Mouse (Mus musculus) heart, postnatal 10 days (tissue): ENCODE data around the gene Scn7a. TPM values are rescaled to one million over a fixed set of nuclear protein-coding genes. Genes with fewer than 3 reads are reported as not detected.

ENCODE experiments used
- DNase-seq, 2 experiments: peaks; one replicate each; pipeline ENCODE4 v3.0.0; 2021
- intact Hi-C: fragments of 180-260 bp; cut with DNase I; formaldehyde crosslinking; loops from one replicate; pipeline ENCODE4 v1.15.1; 2025
- total RNA-seq, 2 experiments: library from RNA; stranded (reverse); gene quantifications; 2 replicates each; pipeline ENCODE4 v1.2.3; 2021

The Scn7a gene
- 1 to 10 TPM; 7.1 to 9.2 TPM for total RNA-seq

DNA sequence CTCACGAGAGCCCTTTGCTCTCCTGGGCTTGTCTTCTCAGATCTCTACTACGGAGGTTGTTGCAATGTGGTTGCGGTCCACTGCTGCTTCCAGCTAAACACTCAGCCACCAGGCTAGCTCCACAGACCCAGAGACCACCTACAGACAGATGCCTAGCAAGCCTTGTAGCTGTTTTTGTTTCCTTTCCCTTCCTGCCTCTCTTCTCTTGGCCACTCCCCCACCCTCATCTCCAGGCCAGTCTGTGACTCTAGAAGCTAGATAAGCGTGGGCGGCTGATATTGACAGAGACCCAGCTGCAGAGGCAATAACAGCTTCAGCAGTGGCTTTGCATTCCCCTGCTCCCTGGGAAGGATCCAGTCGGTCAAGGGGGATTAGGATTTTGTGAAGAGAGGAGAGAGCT, at the start of gene Scn7a:
Gene Scn7a, minus strand, starts transcription at position 150 of the 400 bp plus-strand sequence.
- intact Hi-C loops: no loop called here
- peak; percentile 58 to 63 for DNase-seq

DNA sequence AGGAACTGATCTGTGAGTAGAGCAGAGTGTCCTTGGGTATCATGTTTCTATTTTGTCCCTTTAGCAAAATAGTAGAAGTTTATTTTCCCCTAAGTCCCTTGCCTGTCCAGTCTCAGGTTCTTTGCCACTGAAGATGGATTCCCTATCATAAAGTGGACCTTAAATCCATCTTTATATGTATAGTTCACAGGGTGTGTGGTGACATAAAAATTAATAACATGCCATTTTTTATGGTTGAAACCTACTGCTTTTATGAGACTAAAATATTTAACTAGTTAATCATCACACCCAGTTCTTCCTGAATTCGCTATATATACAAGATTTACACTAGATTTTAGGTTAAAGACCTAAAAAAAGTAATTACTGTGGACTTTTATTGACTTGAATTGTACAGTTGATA, 43.0 kb upstream of the Scn7a start:
- DNase-seq: no peak
- intact Hi-C loops: no loop called here

DNA sequence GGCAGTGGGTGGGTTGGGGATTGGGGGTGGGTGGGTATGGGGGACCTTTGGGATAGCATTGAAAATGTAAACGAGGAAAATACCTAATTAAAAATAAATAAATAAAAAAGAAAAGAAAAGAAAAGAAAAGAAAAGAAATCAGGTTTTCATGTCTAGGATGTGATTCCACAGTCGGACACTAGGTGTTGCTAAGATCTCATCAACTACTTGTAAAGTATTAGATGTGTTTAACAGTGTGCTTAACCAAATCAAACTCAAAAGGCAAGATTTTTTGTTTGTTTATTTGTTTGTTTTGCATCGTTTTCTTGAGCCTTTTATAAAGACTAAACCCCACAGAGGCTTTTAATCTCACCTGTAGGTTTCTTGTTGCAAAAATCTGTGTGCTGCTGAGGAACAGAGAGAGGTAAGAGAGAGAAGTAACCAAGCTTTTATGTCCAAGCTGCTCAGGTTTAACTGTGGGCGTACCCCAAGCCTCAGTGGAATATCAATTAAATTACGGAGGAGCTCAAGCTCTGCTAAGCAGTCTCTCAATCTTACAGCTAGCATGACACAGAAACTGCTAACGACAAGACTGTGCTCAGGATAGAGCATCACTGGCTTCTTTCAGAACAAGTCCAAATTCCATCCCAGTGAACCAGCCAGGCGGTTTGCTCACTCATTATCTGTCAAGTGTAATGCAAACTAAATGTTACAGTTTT, 35.3 kb upstream of the Scn7a start:
- intact Hi-C loops: no loop called here
- DNase-seq: no peak

DNA sequence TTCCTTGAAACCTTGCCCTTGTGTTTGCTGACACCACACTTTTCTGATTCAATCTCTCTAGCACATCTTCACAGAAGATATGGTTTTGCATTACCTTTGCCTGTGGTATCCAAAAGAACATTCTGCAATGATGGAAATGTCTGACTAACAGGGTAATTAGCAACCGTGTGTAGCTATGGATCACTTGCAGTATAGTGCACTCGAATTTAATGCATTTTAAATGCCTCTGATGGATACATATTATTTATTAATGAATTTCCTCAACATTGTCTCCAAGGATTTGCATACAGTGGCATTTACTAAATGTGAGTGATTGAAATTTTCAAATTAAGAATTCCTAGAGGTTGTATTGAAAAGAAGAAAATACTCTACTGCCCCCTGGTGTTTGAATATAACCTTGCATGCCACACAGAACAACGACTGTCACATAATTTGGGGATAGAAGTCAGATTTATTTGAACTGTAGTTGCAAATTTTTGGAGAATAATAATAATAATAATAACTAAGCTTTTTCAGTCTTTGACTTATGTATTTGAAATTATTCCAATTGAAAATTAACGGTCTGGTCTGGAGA, 15.0 kb upstream of the Scn7a start:
- intact Hi-C loops: loop anchor here (1.0 to 5.0 kb wide), 3 partner anchors 37 to 542 kb away; partner anchors contain the start of gene Ttc21b
- peak in 1 of 2 experiments; percentile 48 for DNase-seq

DNA sequence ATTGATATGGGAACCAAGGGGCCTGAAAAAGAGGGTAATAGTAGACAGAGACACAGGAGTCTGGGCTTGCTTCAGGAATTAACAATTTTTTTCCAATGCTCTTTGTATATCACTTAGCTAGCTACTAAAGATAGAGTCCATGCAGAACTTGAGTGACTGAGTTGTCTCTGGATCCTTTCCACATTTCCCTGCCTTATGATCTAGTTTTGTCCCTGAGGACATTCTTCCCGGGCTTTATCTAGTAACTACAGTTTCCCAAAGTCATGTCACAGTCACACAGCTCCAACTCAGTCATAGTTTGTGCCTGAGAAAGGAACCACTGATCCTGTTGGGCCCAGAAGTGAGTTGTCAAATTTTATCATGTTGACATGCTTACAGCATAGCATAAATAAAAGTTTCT, 12.8 kb upstream of the Scn7a start:
- intact Hi-C loops: loop anchor here (5.0 kb wide), 2 partner anchors 35 to 540 kb away; partner anchors contain the start of gene Ttc21b
- DNase-seq: peak; percentile 42 to 53

DNA sequence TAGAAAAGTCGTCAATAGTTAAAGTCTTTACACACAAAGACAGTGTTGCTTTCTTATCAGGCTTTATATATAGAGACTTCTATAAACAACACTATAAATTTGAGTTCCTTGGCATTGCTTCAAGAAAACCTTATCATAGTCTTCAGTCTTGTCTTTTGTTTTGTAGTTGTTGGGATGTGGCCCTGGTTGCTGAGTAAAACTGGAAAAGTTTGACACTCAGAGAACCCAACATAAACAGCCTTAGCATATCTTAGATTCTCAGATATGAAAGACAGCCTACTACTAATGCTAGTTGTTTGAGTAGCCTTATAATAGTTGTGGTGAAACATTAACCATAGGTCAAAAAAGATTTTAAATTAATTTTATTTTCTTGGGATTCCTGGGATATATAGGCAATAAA, 6.9 kb upstream of the Scn7a start:
- intact Hi-C loops: no loop called here
- no peak for DNase-seq

DNA sequence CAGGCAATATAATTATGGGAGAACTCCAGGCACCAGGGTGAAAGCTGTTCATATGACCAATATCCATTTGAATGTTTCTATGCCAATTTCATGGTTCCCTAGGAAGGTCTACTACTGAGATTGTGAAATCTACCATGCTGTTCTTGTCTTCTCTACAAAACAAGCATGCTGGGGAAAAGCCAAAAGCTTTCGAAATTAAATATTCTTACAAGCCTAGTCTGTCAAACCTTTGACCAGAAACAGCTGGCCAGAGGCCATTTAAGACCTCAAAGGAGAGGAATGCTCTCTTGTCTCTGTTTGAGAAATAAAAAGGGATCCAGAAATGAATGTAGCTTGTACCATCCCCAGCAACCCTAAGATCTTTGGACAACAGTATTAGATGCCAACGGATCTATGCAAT, 3.8 kb downstream of the Scn7a start:
- intact Hi-C loops: no loop called here
- peak; percentile 68 for DNase-seq

DNA sequence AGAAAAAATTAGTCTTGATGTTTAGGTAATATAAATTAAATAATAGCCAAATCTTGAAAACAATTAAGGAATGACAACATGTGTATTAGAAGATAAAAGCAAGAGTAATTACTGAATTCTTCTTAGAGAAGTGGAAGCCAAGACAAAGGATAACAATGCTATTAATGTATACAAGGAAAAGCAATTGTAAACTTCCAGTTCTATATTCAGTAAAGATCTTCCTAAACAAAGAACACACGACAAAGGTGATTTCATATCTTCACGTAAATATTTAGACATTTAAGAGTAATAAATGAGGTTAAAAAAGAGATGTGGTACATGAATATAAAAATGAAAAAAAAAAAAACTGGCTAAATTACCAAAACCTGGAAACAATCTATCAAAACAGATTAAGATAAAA, 16.7 kb downstream of the Scn7a start:
- intact Hi-C loops: no loop called here
- no peak for DNase-seq

DNA sequence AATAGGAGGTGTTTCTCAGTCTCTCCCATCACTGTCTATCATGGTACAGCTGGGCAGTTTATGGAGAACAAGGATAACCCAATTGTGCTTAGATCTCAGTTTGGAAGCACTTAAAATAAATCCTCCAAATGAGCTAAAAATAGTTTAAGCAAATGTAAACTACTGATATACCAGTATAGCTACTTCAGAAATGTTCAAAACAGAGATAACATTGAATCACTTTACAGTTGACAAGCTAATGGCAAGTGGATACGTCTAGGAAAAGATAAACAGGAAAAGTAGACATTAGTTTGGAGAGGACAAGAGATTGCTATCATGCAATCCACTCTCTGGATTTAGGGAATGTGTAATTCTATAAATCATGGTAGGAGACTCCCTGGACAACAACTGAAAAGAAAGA, 19.5 kb downstream of the Scn7a start:
- DNase-seq: no peak
- intact Hi-C loops: no loop called here

DNA sequence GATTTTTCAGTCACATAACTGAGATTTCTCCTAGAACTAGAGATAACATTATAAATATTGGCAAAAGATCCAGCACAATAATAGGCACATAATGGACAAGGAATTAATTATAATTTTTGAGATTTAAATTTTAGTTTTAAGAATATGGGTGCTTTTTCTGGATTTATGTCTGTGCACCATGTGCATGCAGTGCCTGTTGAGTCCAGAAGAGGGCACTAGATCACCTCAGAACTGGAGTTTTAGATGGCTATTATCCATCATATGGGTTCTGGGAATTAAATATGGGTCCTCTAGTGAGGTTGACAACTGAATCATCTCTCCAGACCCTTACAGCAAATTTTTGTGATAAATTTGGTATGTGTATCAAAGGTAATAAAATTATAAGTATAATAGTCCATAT, 21.8 kb downstream of the Scn7a start:
- no peak for DNase-seq
- intact Hi-C loops: loop anchor here (5.0 kb wide), 1 partner anchor 34 kb away; no protein-coding TSS in a partner anchor

DNA sequence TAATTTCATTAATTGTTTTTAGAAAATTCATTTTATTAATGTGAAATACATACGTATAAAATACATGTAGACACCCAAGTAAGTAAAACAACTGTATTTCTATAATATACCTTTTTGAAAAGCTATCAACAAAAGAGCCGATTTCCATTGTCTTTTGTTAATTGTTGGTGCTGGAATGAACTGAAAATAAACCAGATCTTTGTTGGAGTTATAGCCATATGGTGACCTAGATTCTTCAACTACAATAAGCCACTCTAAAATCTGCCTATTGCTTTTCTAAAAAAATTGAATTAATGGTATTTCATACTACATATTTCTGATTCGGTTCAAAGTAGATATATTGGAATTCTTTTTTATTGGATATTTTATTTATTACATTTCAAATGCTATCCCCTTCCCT, 56.7 kb downstream of the Scn7a start:
- no peak for DNase-seq
- intact Hi-C loops: no loop called here

DNA sequence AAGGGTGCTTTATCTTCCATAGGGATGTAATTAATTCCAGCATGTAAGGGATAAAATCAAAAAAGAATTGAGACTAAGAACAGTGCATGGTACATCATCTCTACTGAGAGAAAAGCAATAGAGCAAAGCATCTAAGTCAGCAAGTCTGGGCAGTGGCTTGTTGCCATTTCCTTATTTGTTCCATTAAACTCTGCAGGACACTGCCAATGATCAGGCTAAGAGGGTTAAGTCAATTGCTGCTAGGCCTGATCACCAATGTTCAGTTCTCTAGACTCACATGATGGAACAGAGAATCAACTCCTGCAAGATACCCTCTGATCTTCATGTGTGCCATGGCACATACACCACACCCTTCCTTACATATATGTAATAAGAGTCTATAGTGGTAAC, 57.1 kb downstream of the Scn7a start:
- DNase-seq: no peak

DNA sequence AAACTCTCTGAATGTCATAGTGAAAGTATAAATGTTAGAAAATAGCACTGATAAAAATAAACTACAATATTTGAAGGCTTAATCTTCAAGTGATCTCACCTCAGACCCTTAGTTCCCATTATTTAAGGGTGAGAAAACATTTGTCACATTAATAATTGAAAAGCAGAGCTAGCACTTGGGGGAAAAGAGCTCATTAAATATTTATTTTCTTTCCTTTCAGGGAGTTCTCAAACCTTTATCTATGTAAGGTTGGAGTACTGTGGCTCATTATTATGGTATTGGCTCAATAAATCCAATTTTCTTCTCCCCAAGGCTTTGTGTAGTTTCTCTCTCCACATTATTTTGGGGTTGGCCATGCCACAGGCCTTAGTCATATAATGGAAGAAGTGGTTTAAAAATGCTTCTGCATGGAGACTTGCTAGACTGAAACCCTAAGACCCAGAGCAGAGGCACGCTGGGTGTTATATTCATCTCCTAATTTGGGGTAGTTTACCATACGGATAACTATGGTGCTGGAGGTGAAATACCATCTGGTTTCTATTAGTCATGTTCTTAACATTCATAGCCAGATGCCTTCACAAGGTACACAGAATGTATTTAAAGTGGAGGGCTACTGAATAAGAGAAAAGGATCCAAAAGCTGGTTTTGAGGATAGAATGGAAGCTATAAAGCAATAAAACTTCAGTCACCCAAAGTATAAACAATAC, 57.7 kb downstream of the Scn7a start:
- no peak for DNase-seq
- intact Hi-C loops: no loop called here

More for the DNA sequence above, 57.1 kb downstream of the Scn7a start:
- intact Hi-C loops: no loop called here

DNA sequence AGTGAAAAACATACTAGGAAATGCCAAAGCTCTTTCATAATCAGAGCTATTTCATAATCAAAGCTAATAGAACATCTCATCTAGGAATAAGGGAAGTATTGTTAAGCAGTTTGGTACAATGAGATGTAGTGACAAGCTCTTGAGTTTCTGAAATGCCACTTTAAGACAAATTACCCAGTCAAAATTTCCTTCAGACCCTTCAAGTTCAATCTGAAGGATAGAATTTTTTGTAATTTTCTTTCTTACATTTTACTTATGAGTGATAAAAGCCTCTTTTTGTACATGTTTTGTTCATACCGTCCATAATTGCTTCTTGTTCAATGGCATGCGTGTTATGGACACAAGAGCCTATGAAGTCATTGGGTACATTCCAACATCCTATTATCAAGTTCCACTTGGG, 72.6 kb downstream of the Scn7a start:
- peak; percentile 2 to 4 for DNase-seq
- intact Hi-C loops: no loop called here

DNA sequence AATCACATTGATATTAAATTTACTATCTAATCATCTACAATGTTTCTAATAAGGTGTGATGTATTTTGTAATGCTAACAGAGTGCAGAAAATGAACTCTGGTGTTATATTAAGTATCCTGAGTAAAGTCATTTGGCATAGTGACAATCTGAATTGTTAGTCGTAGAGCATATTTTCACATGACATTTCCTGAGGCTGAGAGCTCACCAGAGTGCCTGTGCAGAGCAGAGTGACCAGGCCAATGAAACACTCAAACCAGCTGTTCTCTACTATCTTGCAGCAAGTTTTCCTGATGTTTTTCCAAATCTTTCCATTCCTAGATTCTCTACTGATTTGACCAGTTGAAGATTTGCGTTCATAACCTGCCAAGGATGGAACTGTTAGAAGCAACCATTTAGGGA, 92.4 kb downstream of the Scn7a start:
- intact Hi-C loops: no loop called here
- no peak for DNase-seq

DNA sequence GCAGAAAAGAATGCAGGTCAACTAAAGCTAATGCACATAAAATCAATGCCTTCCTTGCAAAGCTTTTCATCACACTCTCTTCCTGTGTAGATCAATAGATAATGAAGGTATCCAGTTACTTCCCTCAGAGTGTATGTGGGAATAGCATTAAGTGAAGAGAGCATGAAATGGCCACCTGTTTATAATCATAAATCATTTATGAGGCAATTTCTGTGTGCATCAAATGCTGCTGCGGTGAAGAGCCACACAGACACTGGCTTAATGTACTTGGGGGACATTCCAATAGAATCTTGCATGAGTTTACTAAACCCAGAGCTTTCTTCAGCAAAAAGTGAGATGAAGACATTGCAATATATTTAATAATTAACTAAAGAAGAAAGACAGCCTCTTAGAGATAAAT, 122.7 kb downstream of the Scn7a start:
- intact Hi-C loops: no loop called here
- no peak for DNase-seq

DNA sequence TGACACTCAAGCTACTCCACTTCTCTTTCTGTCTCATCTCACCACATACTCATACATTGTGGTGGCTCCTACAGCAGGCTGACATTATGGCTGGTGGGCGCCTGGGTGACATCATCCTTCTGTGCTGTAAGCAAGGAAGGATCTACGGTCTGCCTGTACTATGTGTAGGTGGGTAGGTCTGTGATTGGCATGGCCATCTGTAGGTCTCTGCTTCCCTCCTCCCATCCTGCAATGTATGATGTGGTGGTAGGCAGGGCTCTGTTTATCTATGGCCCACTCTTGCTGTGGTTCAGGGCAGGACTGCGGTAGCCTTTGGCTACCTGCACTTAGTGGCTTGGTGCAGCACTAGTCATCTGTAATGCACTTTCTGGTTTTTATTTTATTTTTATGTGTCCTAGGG, 128.3 kb downstream of the Scn7a start:
- intact Hi-C loops: no loop called here
- DNase-seq: no peak

DNA sequence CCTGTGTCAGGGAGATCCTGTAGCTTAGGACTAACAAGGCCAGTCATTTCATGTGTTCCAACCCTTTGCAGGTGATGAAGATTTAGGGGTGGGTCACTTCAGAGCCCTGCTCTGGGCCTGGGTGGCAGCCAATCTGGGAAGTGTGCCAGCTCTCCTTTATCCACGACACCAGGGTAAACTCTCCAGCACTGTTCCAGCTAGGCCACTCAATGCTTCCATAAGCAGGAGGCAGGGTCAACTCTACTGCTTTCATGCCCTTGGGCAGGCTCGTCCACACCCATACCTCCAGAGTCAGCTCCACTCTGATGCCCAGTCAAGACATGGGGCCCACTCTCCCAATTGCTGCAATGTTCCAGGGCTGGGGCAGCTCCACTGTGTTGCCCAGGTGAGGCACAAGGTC, 129.3 kb downstream of the Scn7a start:
- peak in 1 of 2 experiments; percentile 4 for DNase-seq
- intact Hi-C loops: no loop called here

DNA sequence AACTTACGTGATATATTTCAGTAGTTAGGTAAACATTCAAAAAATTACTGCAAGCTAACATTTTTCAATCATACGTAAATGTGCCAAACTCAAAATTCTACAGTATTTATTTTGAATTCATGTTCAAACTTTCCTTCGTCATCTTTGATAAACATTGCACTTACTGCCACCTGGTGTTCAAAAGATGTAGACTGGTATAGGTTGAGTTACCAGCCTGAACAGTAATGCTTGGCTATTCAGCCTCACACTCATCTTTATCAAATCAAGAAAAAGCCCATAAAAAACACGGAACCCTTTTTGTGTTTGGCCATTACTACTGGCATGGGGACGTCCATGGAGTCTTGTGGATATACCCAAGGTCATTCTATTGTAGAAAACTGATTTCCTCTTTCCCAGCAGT, 140.3 kb downstream of the Scn7a start:
- DNase-seq: peak in 1 of 2 experiments; percentile 22
- intact Hi-C loops: loop anchor here (2.0 kb wide), 1 partner anchor 172 kb away; no protein-coding TSS in a partner anchor

DNA sequence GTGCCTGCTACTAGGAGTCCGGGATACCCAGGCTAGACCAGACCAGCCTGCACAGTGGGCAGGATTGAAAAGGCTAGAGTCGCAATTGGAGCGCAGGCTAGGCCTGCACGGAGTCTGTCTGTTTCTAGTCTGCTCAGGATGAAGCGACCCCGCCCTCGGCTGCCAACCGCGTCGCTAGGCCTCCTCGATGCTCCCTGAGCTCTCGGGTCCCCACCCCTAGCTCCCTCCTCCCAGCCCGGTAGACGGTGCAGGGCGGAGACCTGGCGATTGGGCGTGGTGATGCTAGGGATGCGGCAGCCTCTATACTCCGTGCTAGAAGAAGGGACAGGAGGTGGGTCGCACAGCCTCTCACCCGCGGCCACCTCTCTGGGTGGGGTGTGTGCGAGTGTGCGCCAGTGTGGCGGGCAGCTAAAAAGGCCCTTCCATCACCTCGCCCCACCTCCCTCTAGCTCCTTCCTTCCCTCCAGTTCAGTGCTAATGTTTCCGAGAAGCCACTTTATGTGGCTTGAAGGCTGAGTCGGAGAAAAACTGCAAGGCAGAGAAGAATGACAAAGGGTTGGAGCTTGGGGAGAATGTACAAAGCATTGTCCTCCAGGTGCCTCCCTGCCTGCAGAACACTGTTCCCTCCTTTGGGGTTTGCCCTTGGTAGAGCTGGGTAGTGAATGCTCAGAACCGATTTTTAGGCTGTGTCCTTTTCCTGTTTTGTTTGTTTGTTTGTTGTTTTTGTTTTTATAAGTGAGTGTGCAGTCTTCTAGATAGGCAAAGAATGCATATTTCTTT, 149.9 kb downstream of the Scn7a start, which contains the start of gene Scn9a:
Gene Scn9a, minus strand, starts transcription at position 383 of the 780 bp plus-strand sequence.
- intact Hi-C loops: no loop called here
- DNase-seq: no peak

DNA sequence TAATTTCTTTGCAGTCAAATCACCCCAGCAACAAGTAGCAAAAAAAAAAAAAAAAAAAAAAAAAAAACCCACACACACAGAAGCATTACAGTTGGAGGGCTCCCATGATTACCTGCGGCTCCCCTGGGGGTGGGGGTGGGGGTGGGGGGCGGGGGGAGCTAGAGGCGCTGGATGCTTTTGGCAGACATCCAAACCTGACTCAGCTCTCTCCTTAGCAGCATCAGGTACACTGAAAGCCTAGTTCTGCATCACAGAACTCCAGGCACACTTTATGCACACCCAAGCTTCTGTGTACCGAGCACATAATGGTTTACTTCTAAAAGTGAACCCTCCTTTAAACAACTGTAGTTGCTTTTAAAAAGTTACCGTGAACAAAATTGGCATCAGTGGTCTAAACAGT, 152.0 kb downstream of the Scn7a start:
- intact Hi-C loops: no loop called here
- DNase-seq: no peak
